Mouse (Mus musculus) embryo, embryonic 10 days (tissue): ENCODE measurements around the gene Nudt15.

Experiments
- DNase-seq: peaks from one replicate; pipeline ENCODE4 v3.0.0-alpha.2; 2015; ENCODE audit warnings: low spot score

Gene Nudt15

DNA sequence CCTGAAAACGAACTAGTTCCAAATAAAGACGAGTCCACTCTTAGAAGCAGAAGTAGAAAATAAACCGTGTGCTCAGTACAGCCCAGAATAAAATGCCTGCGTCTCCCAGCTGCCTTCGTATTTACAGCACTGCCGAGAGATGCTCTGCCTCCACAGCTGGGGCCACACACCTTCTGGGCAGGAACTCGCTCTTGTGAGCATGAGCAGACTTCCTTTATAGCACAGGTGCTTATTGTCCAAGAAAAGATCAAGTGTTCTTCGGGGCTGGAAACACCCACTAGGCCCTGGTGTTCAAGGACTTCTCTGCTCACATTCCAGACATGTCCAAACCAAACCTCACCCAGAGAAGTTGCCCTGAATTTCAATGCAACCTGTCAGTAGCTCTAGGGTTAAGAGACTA is 77.4 kb downstream of the Nudt15 start:
- no peak for DNase-seq

- DNase-seq, result no peak
Measured at GRCm38 (mm10) chr14:73469506-73469905, 78.5 kb downstream of the Nudt15 start.
